24 mouse cellular contexts compared by ENCODE assay signal in the genomic region with DNA sequence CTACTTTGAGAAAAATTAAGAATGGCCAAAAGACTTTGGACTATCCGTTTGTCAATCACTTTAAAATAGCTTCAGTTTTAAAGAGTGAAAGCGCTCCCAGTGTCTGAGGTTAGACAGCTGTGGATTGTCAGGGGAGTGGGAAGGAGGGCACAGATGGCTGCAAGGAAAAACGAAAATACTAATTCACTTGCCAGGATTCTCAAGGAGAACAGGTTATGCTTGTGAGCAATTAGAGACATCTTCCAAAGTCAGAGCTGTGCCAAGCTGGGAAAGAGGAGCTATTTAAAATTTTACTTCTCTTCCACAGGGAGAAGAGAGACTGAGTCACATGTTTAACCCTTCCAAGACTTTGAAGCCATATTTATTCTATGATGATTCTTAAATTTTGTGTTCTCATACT.
DNase-seq lines count a peak whose midpoint lies in the region; ATAC-seq lines count a peak whose summit lies in the region.
"Had no signal": no experiment of that assay in that cellular context is flagged by ENCODE, and none has a peak within 500 bp of the region (broad histone marks: within the 10 kb centered on the region; RNA-seq: fewer than 3 reads in every experiment).

No protein-coding gene starts in this region.

- H3K9ac ChIP-seq in forebrain, embryonic 13.5 days = no peak overlapping the region
- H3K9ac ChIP-seq in forebrain, embryonic 15.5 days (replicated peaks) = no peak overlapping the region
- H3K9ac ChIP-seq: embryonic facial prominence, embryonic 13.5 days; heart, embryonic 13.5 days; hindbrain, embryonic 14.5 days; limb, embryonic 15.5 days; liver, embryonic 15.5 days; stomach, embryonic 15.5 days had no signal

- peak; percentile 10; the same call in 1 of the 2 replicates for ATAC-seq in forebrain, embryonic 13.5 days
- ATAC-seq in forebrain, embryonic 15.5 days (replicated peaks) = no peak
- ATAC-seq in erythroblast, adult 5-6 weeks (replicated peaks; ENCODE audit: low FRiP score, poor library complexity, severe bottlenecking) = no peak
- ATAC-seq in activated CD4-positive, CD25-positive, alpha-beta regulatory T cell, adult 4 months = no peak

- DNase-seq in layer of hippocampus, adult 18-20 months (ENCODE audit: low spot score in 2 of 2) = peak; percentile 8 to 14
- DNase-seq in layer of hippocampus, postnatal 10 days (ENCODE audit: low spot score in 2 of 2) = no peak
- peak; percentile 74 for DNase-seq in brain, adult 2 months (ENCODE audit: low read depth, low spot score)
- DNase-seq in right cerebral cortex, postnatal 10 days (ENCODE audit: low spot score in 2 of 2) = peak; percentile 21 to 34
- DNase-seq: adrenal gland, postnatal 10 days; cerebellum, adult 11 months; cerebellum, postnatal 10 days; gastrocnemius, postnatal 10 days; heart, adult 11 months; heart, postnatal 36 days; kidney, adult 8-10 months; kidney, postnatal 14 days; retina, postnatal 1 day had no signal

- H3K9me3 ChIP-seq in forebrain, embryonic 13.5 days (replicated peaks) = no peaks in the 10 kb centered on the region
- H3K9me3 ChIP-seq in forebrain, embryonic 15.5 days = no peaks in the 10 kb centered on the region
- H3K9me3 ChIP-seq: embryonic facial prominence, embryonic 13.5 days; heart, embryonic 13.5 days; limb, embryonic 15.5 days; liver, embryonic 15.5 days; stomach, embryonic 15.5 days had no signal

- WGBS in forebrain, embryonic 13.5 days = 80% methylated on average over 3 of the region's 3 CpGs
- WGBS in forebrain, embryonic 15.5 days = 73% methylated on average over 3 of the region's 3 CpGs

- H3K4me2 ChIP-seq in forebrain, embryonic 13.5 days = no peak overlapping the region
- H3K4me2 ChIP-seq in forebrain, embryonic 15.5 days (replicated peaks) = no peak overlapping the region
- H3K4me2 ChIP-seq: embryonic facial prominence, embryonic 13.5 days; heart, embryonic 13.5 days; hindbrain, embryonic 14.5 days; limb, embryonic 15.5 days; liver, embryonic 15.5 days; midbrain, embryonic 11.5 days; stomach, embryonic 15.5 days had no signal

- H3K4me3 ChIP-seq in forebrain, embryonic 13.5 days = no peak overlapping the region
- no peak overlapping the region for H3K4me3 ChIP-seq in forebrain, embryonic 15.5 days
- H3K4me3 ChIP-seq: embryonic facial prominence, embryonic 13.5 days; heart, embryonic 13.5 days; limb, embryonic 15.5 days; liver, embryonic 15.5 days; stomach, embryonic 15.5 days had no signal

- no peak overlapping the region for H3K27ac ChIP-seq in forebrain, embryonic 13.5 days
- H3K27ac ChIP-seq in forebrain, embryonic 15.5 days (replicated peaks) = no peak overlapping the region
- H3K27ac ChIP-seq: embryonic facial prominence, embryonic 13.5 days; heart, embryonic 13.5 days; hindbrain, embryonic 14.5 days; limb, embryonic 15.5 days; liver, embryonic 15.5 days; stomach, embryonic 15.5 days had no signal

- no peaks in the 10 kb centered on the region for H3K27me3 ChIP-seq in forebrain, embryonic 13.5 days
- H3K27me3 ChIP-seq in forebrain, embryonic 15.5 days = no peaks in the 10 kb centered on the region
- H3K27me3 ChIP-seq: embryonic facial prominence, embryonic 13.5 days; heart, embryonic 13.5 days; limb, embryonic 15.5 days; liver, embryonic 15.5 days; stomach, embryonic 15.5 days had no signal

- H3K4me1 ChIP-seq in forebrain, embryonic 13.5 days = 0 out of 2 replicates have a peak, but pooled peaks cover 3% of the 10 kb centered on the region
- H3K4me1 ChIP-seq in forebrain, embryonic 15.5 days = no peaks in the 10 kb centered on the region
- H3K4me1 ChIP-seq: embryonic facial prominence, embryonic 13.5 days; heart, embryonic 13.5 days; limb, embryonic 15.5 days; liver, embryonic 15.5 days; stomach, embryonic 15.5 days had no signal

- no peaks in the 10 kb centered on the region for H3K36me3 ChIP-seq in forebrain, embryonic 13.5 days (ENCODE audit: poor library complexity, severe bottlenecking)
- H3K36me3 ChIP-seq in forebrain, embryonic 15.5 days = no peaks in the 10 kb centered on the region
- H3K36me3 ChIP-seq: embryonic facial prominence, embryonic 13.5 days; heart, embryonic 13.5 days; limb, embryonic 15.5 days; liver, embryonic 15.5 days; stomach, embryonic 15.5 days had no signal

Comparison
In these comparisons a context has a peak if more than half of its experiments do, and no peak if none do; other contexts are left out.
1. DNase-seq: peak in layer of hippocampus, adult 18-20 months (2 of 2), brain, adult 2 months (single experiment) and right cerebral cortex, postnatal 10 days (2 of 2); none in layer of hippocampus, postnatal 10 days (0 of 2).